Mouse (Mus musculus): ENCODE measurements around the gene Anxa6. TPM values are rescaled to one million over a fixed set of nuclear protein-coding genes. Genes with fewer than 3 reads are reported as not detected.

The Anxa6 gene
- total and polyA plus RNA-seq, 3 experiments: 47.0 to 49.4 TPM; not detected in 1

- H3K9me3 ChIP-seq (replicated peaks; ENCODE audit: insufficient read depth, low read length): no peaks in the 10 kb centered on the region
- peaks cover 0 to 17% of the 10 kb centered on the region in 2 experiments; a peak in 2 of 4 replicates for H3K36me3 ChIP-seq (ENCODE audit: control insufficient read depth in 1 of 2, insufficient read depth in 2 of 2, low read length in 2 of 2)
- H3K4me3 ChIP-seq (ENCODE audit: control insufficient read depth in 1 of 2, insufficient read depth in 1 of 2, low read depth in 2 of 2, low read length in 2 of 2): no peak overlapping the region
- no peak overlapping the region for H3K27ac ChIP-seq (ENCODE audit: control insufficient read depth, low read depth, low read length)
- no peak for DNase-seq (ENCODE audit: low read depth, low spot score)
- peaks cover 4 to 22% of the 10 kb centered on the region in 2 experiments for H3K4me1 ChIP-seq (ENCODE audit: control insufficient read depth in 1 of 2, insufficient read depth in 2 of 2, low read length in 2 of 2)
- no peaks in the 10 kb centered on the region for H3K27me3 ChIP-seq (ENCODE audit: control insufficient read depth in 1 of 2, insufficient read depth in 2 of 2, low read length in 2 of 2)
- no peaks in the 10 kb centered on the region for H3K79me2 ChIP-seq (ENCODE audit: control insufficient read depth, insufficient read depth, low read length, poor library complexity)
- H3K9ac ChIP-seq (ENCODE audit: control insufficient read depth, low read depth, low read length, poor library complexity, severe bottlenecking): no peak overlapping the region
- TF ChIP-seq MAX (IDR thresholded peaks at IDR 0.05; ENCODE audit: low read length) (no peak), USF2 (IDR thresholded peaks at IDR 0.05; ENCODE audit: borderline replicate concordance in 1 of 2, insufficient read depth in 1 of 2, low read depth in 1 of 2, low read length in 2 of 2) (no peak), EP300 (IDR thresholded peaks at IDR 0.05; ENCODE audit: low read depth in 1 of 2, low read length in 2 of 2) (no peak), POLR2AphosphoS5 (IDR thresholded peaks at IDR 0.05; ENCODE audit: borderline replicate concordance, low read depth, low read length) (no peak), JUND (IDR thresholded peaks at IDR 0.05; ENCODE audit: low read depth, low read length) (no peak), RAD21 (IDR thresholded peaks at IDR 0.05; ENCODE audit: low read depth, low read length) (no peak), GABPA (IDR thresholded peaks at IDR 0.05; ENCODE audit: low read depth, low read length) (no peak), SIN3A (IDR thresholded peaks at IDR 0.05; ENCODE audit: low read length) (no peak)
Measured at GRCm38 (mm10) chr11:55021859-55022258, 11.4 kb downstream of the Anxa6 start.

GRCm38 (mm10) chr11:55021458-55021857, 11.8 kb downstream of the Anxa6 start:
- H3K79me2 ChIP-seq (ENCODE audit: control insufficient read depth, insufficient read depth, low read length, poor library complexity): no peaks in the 10 kb centered on the region
- peaks cover 0 to 17% of the 10 kb centered on the region in 2 experiments; a peak in 2 of 4 replicates for H3K36me3 ChIP-seq (ENCODE audit: control insufficient read depth in 1 of 2, insufficient read depth in 2 of 2, low read length in 2 of 2)
- no peak overlapping the region for H3K9ac ChIP-seq (ENCODE audit: control insufficient read depth, low read depth, low read length, poor library complexity, severe bottlenecking)
- TF ChIP-seq MYB (IDR thresholded peaks at IDR 0.05; ENCODE audit: low read depth, low read length): no peak
- no peak for TF ChIP-seq GATA1 (IDR thresholded peaks at IDR 0.05; ENCODE audit: low read depth, low read length)
- no peak for TF ChIP-seq E2F4 (IDR thresholded peaks at IDR 0.05; ENCODE audit: borderline replicate concordance, low read depth, low read length)
- no peak for TF ChIP-seq ZNF384 (IDR thresholded peaks at IDR 0.05; ENCODE audit: low read depth, low read length)
- no peak for TF ChIP-seq SMC3 (IDR thresholded peaks at IDR 0.05; ENCODE audit: low read depth, low read length)
- no peak overlapping the region for H3K27ac ChIP-seq (ENCODE audit: control insufficient read depth, low read depth, low read length)
- peaks cover 4 to 22% of the 10 kb centered on the region in 2 experiments for H3K4me1 ChIP-seq (ENCODE audit: control insufficient read depth in 1 of 2, insufficient read depth in 2 of 2, low read length in 2 of 2)
- H3K9me3 ChIP-seq (replicated peaks; ENCODE audit: insufficient read depth, low read length): no peaks in the 10 kb centered on the region
- DNase-seq (ENCODE audit: low read depth, low spot score): no peak
- H3K27me3 ChIP-seq (ENCODE audit: control insufficient read depth in 1 of 2, insufficient read depth in 2 of 2, low read length in 2 of 2): no peaks in the 10 kb centered on the region
- no peak overlapping the region for H3K4me3 ChIP-seq (ENCODE audit: control insufficient read depth in 1 of 2, insufficient read depth in 1 of 2, low read depth in 2 of 2, low read length in 2 of 2)

GRCm38 (mm10) chr11:55019711-55020110, 13.5 kb downstream of the Anxa6 start:
- no peaks in the 10 kb centered on the region for H3K27me3 ChIP-seq (ENCODE audit: control insufficient read depth in 1 of 2, insufficient read depth in 2 of 2, low read length in 2 of 2)
- H3K9ac ChIP-seq (ENCODE audit: control insufficient read depth, low read depth, low read length, poor library complexity, severe bottlenecking): no peak overlapping the region
- DNase-seq (ENCODE audit: low read depth, low spot score): no peak
- peaks cover 4 to 22% of the 10 kb centered on the region in 2 experiments for H3K4me1 ChIP-seq (ENCODE audit: control insufficient read depth in 1 of 2, insufficient read depth in 2 of 2, low read length in 2 of 2)
- H3K36me3 ChIP-seq (ENCODE audit: control insufficient read depth in 1 of 2, insufficient read depth in 2 of 2, low read length in 2 of 2): peaks cover 0 to 17% of the 10 kb centered on the region in 2 experiments; a peak in 2 of 4 replicates
- H3K4me3 ChIP-seq (ENCODE audit: control insufficient read depth in 1 of 2, insufficient read depth in 1 of 2, low read depth in 2 of 2, low read length in 2 of 2): no peak overlapping the region
- H3K9me3 ChIP-seq (replicated peaks; ENCODE audit: insufficient read depth, low read length): no peaks in the 10 kb centered on the region
- TF ChIP-seq MAX (IDR thresholded peaks at IDR 0.05; ENCODE audit: low read length) (no peak), EP300 (IDR thresholded peaks at IDR 0.05; ENCODE audit: low read depth in 1 of 2, low read length in 2 of 2) (no peak), ETS1 (IDR thresholded peaks at IDR 0.05; ENCODE audit: low read depth, low read length) (no peak), CHD2 (IDR thresholded peaks at IDR 0.05; ENCODE audit: low read length) (no peak), SIN3A (IDR thresholded peaks at IDR 0.05; ENCODE audit: low read length) (no peak), POLR2A (IDR thresholded peaks at IDR 0.05; ENCODE audit: control insufficient read depth in 1 of 2, insufficient read depth in 1 of 2, low read depth in 1 of 2, low read length in 2 of 2, poor library complexity in 1 of 2) (no peak), RAD21 (IDR thresholded peaks at IDR 0.05; ENCODE audit: low read depth, low read length) (no peak), HCFC1 (IDR thresholded peaks at IDR 0.05; ENCODE audit: low read depth, low read length) (no peak)
- H3K27ac ChIP-seq (ENCODE audit: control insufficient read depth, low read depth, low read length): no peak overlapping the region
- no peaks in the 10 kb centered on the region for H3K79me2 ChIP-seq (ENCODE audit: control insufficient read depth, insufficient read depth, low read length, poor library complexity)
